Mouse (Mus musculus) heart, adult 18-20 months (tissue): ENCODE results near the gene Chchd3. TPM values are rescaled to one million over a fixed set of nuclear protein-coding genes. Genes with fewer than 3 reads are reported as not detected.

ENCODE experiments used
- DNase-seq, 2 experiments: peaks; one replicate each; pipeline ENCODE4 v3.0.0; 2021 to 2022; ENCODE audit warnings: mixed read lengths in 1 of 2
- total RNA-seq, 2 experiments: library from RNA; stranded (reverse); gene quantifications; 2 replicates each; pipeline ENCODE4 v1.2.3; 2021

Chchd3 gene
- total RNA-seq, 2 experiments from 2014 or later: 480 to 545 TPM

DNA sequence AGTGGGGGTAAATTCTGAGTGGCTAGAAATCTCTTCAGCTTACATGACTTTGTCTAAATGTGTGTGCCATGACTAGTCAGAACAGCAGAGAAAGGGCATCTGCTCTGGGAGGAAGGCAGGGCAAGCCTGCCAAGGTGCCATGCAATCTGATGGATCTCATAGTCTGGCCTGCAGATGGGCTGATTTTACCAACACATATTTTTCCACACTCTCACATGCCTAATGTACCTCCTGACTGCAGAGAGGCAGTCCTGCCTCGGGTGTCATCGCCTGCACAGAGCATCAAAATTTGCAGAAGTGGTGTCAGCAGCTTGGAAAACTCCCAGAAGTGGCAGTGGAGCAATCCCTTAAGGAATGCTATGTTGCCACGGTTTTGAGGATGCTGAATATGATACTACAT, 55.5 kb downstream of the Chchd3 start:
- no peak for DNase-seq

DNA sequence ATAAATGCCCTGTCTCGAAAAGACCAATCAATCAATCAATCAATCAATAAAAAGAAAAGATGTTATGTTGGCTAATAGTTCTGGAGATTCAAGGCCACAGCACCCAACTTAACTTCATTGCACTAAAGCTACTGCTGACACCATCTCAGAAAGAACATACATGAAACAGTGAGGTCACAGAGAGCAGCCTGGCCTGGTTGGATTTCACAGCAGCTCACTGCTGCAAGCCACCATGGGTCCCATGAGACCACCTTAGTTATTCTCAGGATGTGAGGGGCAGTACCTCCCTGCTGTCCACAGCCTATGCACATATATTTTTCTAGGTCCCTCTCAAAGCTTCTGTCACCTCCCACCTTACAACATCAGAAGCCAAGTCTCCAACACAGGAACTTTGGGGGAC, 57.1 kb downstream of the Chchd3 start:
- no peak for DNase-seq

DNA sequence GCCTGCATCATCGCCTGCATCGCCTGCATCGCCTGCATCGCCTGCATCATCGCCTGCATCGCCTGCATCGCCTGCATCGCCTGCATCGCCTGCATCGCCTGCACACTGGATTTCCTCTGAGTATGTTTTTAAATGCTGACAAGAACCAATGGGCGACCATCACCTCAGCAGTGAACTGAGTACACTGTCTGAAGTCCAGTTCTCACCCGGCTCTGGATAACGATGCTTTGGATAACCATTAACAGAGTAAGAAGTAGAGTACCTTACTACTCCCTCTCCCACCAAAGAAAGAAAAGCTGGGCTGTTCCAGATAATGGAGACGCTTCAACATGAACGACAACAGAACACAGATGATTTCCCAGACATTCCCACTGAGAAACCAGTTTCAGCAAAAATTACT, 58.8 kb downstream of the Chchd3 start:
- no peak for DNase-seq

DNA sequence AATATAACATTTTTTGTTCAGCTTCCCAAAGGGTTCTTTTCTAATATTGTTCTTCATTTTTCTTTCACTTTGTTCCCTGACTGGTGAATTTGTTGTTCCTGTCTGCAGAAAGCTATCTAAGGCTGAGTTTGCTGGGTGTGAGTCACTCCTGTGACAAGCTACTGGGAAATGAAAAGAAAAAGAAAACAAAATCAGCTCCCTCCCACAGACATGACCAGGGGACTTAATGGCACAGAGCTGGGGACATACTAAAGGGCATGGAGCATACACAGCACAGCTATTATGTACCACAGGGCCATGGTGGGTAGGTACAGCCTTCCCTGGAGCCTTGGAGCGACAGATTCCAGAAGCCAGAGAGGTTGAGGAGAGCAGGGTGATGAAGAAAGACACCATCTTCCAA, 63.5 kb downstream of the Chchd3 start:
- DNase-seq: peak; percentile 11 to 32

DNA sequence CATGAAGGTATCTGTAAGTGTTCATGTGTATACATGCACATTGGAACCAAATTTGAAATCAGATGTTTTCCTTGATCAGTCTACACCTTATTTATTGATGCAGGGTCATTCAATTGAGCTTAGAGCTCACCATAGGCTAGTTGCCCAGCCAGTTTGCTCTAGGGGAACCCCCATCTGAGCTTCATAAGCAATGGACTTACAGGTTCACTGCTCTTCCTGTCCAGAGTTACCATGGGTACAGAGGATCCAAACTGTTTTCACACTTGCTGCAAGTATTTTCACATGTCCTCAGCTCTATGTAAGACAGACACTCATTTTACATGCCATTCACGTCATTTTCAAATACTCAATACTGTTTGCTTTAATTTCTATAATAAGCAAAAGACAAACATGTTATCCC, 66.2 kb downstream of the Chchd3 start:
- no peak for DNase-seq

DNA sequence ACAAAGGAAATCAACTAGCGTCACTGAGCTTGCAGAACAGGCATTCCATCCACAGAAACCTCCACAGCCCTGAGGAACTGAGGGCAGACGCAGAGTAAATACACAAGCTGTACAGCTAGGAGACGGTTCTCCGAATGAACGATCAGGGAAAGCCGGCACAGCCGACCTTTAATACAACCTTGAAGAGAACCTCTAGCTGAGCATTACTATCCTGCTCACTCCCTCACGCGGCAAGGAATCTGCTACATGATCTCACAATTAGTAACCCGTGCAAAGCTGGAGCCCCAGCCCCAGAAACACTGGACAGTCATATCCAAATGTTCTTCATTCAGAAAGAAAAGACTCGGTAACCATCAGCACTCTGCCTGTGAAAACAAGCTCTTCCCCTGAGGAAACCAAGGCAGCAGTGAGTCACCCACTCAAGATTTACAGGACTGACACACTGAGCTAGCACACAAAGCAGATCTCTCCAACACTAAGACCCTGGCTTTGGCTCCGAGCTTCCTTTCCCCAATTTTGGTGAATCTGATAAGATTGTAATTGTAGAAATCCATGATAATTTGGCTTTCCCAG, 69.9 kb downstream of the Chchd3 start:
- DNase-seq: no peak

DNA sequence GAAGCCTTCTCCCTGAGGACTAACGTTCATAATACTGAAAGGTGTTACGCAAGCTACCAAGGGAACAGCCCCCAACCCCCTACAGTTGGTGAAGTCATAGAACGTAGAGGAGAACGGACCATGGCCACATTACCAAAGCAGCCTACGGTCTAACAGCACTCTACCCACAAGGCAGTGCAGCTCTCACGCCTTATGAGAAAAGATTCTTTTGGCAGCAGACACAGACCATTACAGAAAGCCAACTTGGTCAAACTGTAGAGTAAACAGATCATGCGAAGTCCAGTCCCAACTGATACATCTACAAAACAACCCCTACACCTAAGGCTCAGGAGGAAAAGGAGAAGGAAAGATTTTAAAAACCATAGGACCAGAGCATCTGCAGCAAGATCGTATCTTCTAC, 71.5 kb downstream of the Chchd3 start:
- DNase-seq: no peak

DNA sequence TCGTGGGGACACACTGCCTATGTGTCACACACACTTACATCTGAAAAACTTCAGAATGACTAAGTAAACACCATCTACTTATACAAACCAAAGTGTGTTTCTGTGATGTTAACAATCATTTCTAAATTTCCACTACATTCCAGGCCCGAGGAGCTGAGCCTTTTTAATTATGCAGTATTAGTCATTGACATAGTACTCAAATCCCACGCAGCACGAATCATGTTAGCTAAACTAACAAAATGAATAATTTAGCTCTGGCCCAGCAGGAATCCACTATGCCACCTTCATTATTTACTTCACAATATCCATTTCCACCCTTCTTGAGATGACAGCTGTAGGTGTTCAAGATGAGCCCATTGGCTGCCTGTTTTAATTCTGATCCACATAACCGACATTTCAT, 76.2 kb downstream of the Chchd3 start:
- no peak for DNase-seq

DNA sequence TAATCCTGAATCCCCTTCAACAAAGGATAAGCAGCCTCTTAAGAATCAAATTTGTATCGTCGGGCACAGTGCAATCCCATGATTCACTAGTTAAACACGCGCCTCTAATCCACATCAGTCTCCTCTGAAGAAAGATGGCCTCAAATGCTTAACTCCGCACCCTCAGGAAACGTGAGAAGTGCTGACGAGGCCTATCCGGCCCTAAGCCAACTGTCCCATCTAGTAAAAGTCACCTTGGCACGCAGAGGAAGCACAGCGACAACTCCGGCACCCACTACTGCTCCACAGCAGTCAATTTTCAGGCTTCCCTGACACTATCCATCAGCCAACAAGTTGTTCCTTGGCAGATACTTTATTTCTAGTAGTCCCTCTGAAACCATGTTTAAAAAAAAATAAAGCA, 78.8 kb downstream of the Chchd3 start:
- peak; percentile 20 to 34 for DNase-seq

DNA sequence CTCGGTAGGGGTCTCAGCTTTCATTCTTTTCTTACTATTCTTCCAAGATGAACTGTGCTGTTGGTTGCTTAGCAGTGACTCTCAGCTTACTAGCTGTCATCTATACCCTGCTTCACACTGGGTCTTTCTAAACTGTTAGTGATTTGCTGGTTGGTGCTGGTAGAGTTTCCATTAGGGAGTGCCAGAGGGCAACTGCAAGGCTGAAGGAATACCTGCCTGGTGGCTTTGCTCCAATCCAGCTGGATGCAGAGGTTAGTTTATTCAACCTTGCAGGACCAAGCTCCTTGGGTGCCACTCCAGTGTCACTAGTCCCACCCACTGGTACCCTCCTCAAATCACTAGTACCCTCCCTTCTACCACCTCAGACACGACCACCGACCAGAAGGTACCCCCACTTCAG, 81.2 kb downstream of the Chchd3 start:
- peak in 1 of 2 experiments; percentile 33 for DNase-seq

DNA sequence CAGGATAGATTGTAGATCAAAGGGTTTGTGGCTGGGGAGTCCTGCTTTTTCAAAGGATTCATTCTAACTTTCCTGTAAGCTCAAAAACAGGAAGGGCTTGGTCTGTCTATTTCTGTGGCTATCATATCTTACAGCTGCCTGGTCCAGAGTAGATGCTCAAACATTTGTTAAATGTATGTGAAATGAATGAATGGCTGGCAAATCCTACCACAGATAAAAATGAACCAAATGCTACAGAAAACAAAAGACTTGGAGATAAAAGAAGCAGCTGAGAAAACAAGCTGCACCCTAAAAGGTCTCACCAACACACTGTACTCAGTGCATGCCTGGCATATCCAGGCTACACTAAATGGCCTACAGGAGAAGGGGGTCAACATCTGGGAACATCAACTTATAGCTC, 88.1 kb downstream of the Chchd3 start:
- no peak for DNase-seq

DNA sequence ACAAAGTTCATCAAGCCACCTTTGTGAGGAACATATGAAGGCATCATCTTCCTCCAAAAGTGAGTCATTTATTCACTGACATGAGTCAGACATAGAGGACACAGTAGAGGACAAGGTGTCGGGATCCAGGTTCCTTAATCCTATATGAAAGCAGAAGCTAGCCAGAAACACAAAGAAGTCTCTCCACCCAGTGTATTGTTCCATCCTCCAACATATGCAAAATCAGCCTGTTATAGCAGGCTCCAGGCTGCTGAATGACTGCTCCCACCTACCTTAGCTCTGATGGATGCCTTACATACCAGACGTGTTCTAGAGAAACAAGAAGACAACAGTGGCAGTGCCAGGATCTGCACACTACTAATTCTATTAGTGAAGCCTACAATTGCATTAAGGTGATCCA, 91.1 kb downstream of the Chchd3 start:
- no peak for DNase-seq

DNA sequence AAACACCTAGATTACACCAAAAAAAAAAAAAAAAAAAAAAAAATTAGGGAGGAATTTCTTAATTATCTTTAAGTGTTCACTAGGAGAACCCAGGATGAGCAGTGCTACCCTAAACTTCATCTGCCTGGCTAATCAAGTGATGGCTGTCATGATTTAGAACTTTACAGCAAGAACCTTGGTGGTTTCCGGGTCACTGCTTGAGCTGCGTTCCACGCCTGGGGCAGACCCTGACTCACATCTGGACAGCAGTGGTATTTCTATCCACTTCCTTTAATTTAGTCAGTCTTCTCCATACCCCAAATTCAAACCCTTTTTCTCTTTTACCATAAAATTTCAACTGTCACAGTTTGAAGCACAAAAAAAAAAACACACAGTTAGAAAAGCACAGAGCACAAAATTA, 98.0 kb downstream of the Chchd3 start:
- DNase-seq: no peak

DNA sequence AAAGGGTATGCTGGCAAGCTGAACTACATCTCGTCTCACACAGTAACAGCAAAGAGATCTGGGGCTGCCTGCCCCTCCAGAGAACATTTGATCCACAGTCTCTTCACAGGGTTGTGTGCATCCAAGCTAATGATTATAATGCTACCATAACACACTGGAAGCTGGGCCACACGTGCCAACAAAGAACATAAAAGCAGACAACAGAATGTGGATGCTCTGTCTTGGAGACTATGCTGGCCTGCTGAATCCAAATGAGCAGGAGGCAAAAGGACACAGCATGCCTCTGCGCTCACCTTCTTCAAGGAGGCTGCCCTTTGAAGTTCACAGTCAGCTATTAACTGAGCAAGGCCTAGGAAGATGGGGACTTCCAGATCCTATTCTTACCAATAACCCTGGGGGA, 98.6 kb downstream of the Chchd3 start:
- no peak for DNase-seq

DNA sequence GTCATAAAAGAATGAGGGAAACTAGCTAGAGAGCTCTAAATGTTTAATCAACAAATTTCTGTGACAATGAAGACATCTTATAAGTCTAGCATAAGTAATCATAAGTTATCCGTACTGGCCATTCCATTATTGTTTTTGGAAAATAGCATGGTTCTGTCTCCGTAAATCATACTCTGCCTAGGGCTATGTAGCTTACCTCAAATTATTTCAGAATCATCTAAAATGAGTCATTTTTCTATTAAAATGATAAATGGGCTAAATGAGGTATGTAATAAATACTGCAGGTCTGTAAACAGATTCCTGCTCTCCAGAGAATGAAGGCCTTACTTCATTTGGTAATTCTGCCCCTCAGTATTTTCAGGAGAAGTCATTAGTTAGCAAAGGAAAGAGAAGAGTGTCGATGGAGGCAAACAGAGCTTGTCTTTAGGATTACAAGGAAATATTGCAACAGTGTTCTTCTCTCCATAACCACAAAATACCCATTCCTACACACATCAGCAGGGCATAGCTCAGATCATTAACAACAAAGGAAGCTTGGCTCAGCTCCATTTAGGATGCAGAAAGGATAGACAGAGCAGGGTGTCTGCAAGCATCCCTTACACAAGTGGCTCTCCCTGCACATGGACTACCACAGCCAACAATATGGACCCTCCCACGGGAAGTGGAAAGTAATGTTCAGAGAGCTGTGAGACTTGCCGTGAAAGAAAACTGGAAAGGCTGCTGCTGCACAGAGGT, 100.1 kb downstream of the Chchd3 start:
- DNase-seq: no peak

DNA sequence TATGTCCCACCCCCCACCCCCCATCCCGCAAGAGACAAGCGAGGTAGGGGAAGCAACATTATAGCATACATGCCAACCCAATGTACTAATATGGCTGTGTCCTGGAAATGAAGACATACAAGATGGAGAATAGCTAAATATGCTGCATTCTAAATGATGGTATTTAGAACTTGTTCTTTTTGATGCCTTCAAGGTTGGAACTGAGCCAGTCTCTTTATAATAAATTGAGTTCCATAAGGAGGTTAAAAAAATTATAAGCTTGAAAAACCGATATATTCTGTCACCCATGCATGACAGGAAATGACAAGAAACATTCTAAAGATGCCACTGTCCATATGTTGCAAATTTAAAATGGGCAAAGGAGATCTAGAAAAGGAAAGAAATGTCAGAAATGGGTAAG, 104.6 kb downstream of the Chchd3 start:
- DNase-seq: no peak

DNA sequence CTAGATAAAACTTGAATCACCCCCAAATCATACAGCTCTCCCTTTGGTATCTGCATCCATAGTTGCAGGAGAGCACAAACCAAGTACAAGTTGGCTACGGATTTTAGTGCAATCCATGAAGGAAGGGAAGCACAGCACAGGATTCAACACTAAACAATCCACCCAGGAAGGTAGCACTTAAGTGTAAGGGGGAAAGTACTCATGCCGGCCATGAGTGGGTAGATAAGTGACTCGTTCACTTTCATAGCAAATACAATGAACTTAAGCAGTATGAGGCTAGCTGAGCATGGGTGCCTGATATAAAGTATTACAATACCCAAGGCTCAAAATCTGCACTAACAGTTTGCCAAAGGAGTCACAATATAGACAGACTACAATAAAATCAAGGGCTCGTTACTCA, 109.1 kb downstream of the Chchd3 start:
- no peak for DNase-seq

DNA sequence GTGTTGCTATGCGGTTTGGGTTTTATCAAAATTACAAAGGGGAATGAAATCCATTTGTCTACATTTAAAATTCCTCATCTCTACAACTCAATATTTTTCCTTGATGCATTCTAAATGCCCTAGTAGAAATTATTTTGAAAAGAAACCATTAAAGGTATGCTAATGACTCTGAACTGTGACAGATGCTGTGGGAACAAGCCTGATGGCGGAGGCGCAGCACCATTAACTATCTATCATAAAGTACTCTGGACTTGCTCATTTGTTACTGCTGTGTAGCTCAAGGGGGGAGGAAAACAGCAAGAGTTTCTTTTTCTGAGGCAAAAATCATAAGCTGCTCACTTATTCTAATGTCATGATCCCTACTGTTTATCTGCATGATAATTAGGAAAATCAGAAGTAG, 110.4 kb downstream of the Chchd3 start:
- DNase-seq: no peak

DNA sequence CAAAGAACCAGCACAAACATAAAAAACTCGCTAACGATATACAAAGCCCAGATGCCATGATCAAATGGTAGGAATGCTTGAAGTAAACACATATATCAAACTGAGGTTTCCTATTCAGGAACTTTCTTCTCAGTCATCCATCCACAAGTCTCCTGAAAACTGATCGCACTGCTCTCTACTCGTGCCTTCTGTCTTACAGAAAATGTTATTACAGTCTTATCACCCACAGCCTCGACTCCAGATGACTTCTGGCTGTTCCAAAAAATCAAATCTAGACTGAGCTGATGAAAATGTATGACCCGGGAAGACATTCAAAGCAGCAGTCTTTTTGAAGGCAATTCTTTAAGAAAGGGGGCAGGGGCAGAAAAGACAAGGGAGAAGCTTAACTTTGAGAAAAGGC, 112.8 kb downstream of the Chchd3 start:
- DNase-seq: no peak

DNA sequence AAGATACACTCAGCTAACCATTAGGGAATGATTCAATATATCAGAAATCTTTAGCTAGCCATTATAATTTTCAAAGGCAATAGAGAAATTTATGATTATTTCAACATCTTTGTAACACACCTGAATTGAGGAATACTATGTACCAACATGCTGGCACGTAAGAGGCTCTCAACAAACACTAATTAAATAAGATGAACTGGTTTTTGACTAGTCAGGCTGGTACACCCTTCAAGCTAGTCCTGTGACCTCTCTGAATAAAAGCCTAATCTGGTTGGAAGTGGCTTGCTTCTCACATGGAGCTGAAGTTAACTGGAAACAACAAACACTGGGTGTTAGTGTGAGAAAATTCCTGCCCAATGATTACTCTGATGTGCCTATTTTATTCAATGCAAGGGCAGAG, 115.1 kb downstream of the Chchd3 start:
- DNase-seq: no peak

DNA sequence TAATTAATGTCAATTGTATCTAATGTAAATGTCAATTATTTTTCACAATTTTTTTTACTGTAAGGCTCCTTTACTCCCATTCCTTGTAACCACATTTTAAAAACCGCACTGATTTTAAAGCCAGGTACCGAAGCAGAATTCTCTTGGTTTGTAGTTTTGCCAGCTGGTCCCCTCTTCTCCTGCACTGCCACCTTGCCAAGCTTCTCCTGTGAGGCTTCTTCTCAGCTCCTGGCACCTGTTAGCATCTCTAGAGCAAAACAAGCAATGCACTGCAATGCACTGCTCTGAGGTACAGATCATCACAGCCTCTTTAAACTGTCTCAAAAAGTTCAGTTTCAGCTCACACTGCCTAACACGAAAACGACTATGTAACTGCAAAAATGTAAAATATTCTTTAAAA, 116.4 kb downstream of the Chchd3 start:
- DNase-seq: no peak

DNA sequence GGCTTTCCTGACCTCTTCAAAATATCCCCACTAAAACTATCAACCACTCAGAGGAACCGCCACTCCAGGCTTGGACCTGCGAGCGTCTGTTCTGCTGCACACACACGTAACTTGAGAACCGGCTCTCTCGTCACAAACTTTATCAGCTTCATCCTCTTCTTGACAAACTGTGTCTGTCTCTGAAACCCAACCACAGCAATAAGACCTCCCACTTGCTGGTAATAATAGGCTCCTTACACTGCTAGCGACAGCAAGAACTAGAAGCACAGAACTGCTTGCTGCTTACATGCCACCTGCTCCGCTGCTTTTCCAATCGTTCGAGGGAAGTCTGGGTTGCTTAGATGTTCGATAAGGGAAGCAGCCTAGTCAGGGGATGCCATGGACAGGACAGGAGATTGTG, 119.8 kb downstream of the Chchd3 start:
- no peak for DNase-seq

DNA sequence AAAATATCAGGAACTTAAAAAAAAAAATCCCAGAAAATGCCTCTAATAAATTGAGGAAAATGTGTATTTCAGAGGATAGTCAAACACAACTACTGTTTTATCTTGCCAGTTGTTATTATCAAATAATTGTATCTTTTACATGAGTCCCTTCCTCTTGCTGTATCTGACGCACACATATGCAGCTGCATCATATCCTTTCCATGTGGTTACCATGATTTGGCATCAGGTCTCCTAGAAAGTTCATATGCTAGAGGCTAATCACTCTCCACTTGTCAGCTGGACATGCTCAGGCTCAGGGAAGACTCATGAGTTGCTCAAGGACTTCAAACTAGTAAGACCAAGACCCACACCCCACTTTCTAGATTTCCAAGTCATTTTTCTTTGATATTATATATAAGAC, 122.4 kb downstream of the Chchd3 start:
- no peak for DNase-seq

DNA sequence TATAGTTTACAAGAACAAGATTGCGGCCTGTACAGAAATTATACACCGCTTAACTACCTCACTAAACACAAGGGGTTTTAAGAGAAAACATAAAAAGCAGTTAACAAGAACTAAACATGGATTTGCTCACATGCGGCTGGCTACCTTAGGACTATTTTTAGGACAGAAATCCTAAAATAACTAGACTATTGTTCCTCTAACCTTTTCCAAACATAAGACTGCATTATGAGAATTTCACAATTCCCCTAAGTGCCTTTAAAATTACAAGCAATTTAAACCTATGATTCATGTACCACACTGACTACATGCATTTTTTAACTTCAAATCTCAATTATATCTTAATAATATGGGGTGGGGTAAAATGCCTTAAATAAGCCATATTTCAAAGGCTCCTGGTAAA, 123.3 kb downstream of the Chchd3 start:
- DNase-seq: no peak

DNA sequence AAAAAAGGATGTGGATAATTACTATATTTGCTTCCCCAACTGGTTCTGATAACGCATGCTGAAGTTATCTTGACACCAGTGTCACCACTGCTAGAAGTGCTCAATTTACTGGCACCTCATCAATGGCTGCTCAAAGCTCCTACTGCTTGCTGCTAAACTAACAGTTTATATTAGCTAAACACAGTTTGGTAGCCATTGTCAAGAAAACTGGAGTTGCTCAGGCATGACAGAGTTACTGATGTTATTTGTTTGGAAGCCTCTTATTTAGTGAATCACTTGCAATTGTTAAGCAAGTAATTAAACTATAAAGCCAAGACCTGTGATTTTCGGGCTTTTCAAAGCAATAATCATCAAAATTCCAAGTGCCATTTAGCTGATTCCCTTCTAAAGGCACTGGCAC, 123.7 kb downstream of the Chchd3 start:
- DNase-seq: no peak
